Mouse (Mus musculus): ENCODE measurements around the gene Ssbp4. TPM values are rescaled to one million over a fixed set of nuclear protein-coding genes. Genes with fewer than 3 reads are reported as not detected.

Ssbp4 gene
- polyA plus RNA-seq, 1 experiment from 2014 or later: 145 TPM

- peak; percentile 59 for ATAC-seq (replicated peaks; ENCODE audit: low FRiP score)
- H3K4me3 ChIP-seq (replicated peaks): peak overlapping the region; percentile 58; the same call in 1 of the 2 replicates
- no peak overlapping the region for H3K9ac ChIP-seq
- H3K27me3 ChIP-seq: no peaks in the 10 kb centered on the region
- WGBS: 12% methylated on average over 22 of the region's 22 CpGs
- no peaks in the 10 kb centered on the region for H3K9me3 ChIP-seq (replicated peaks)
- peak overlapping the region; percentile 81 for H3K4me2 ChIP-seq
- no peaks in the 10 kb centered on the region for H3K36me3 ChIP-seq
- peak overlapping the region; percentile 77 for H3K27ac ChIP-seq
- peaks cover 64% of the 10 kb centered on the region for H3K4me1 ChIP-seq
Measured at GRCm38 (mm10) chr8:70630532-70631381, 22.1 kb upstream of the Ssbp4 start.

GRCm38 (mm10) chr8:70629574-70630531 is 21.2 kb upstream of the Ssbp4 start:
- Histone ChIP-seq H3K9me3 (replicated peaks) (no peaks in the 10 kb centered on the region), H3K27me3 (no peaks in the 10 kb centered on the region), H3K4me2 (peak overlapping the region; percentile 81), H3K4me1 (peaks cover 60% of the 10 kb centered on the region), H3K9ac (peak overlapping the region; percentile 50), H3K36me3 (no peaks in the 10 kb centered on the region), H3K27ac (peak overlapping the region; percentile 77), H3K4me3 (replicated peaks) (peak overlapping the region; percentile 58)
- WGBS: 1% methylated on average over 60 of the region's 60 CpGs
- ATAC-seq (replicated peaks; ENCODE audit: low FRiP score): peak; percentile 88

GRCm38 (mm10) chr8:70628986-70629490 is 20.4 kb upstream of the Ssbp4 start:
- H3K36me3 ChIP-seq: no peaks in the 10 kb centered on the region
- H3K4me2 ChIP-seq: peak overlapping the region; percentile 81
- H3K9me3 ChIP-seq (replicated peaks): no peaks in the 10 kb centered on the region
- H3K27me3 ChIP-seq: no peaks in the 10 kb centered on the region
- peaks cover 53% of the 10 kb centered on the region for H3K4me1 ChIP-seq
- no peak for ATAC-seq (replicated peaks; ENCODE audit: low FRiP score)
- H3K27ac ChIP-seq: peak overlapping the region; percentile 77
- H3K9ac ChIP-seq: peak overlapping the region; percentile 50
- WGBS: 61% methylated on average over 7 of the region's 7 CpGs
- H3K4me3 ChIP-seq (replicated peaks): peak overlapping the region; percentile 58

GRCm38 (mm10) chr8:70627041-70627440 is 18.4 kb upstream of the Ssbp4 start:
- H3K4me2 ChIP-seq: no peak overlapping the region
- H3K27ac ChIP-seq: no peak overlapping the region
- no peak for ATAC-seq (replicated peaks; ENCODE audit: low FRiP score)
- no peaks in the 10 kb centered on the region for H3K9me3 ChIP-seq (replicated peaks)
- no peak overlapping the region for H3K9ac ChIP-seq
- H3K4me3 ChIP-seq (replicated peaks): no peak overlapping the region
- H3K36me3 ChIP-seq: no peaks in the 10 kb centered on the region
- WGBS: 89% methylated on average over 5 of the region's 5 CpGs
- peaks cover 35% of the 10 kb centered on the region for H3K4me1 ChIP-seq
- H3K27me3 ChIP-seq: peaks cover 7% of the 10 kb centered on the region

GRCm38 (mm10) chr8:70625104-70625503 is 16.4 kb upstream of the Ssbp4 start:
- 0 out of 2 replicates have a peak overlapping the region, but pooled peaks have one; percentile 15 for H3K9ac ChIP-seq
- no peaks in the 10 kb centered on the region for H3K9me3 ChIP-seq (replicated peaks)
- WGBS: 11% methylated on average over 5 of the region's 5 CpGs
- no peaks in the 10 kb centered on the region for H3K36me3 ChIP-seq
- H3K27me3 ChIP-seq: peaks cover 18% of the 10 kb centered on the region
- no peak overlapping the region for H3K4me3 ChIP-seq (replicated peaks)
- peak overlapping the region; percentile 4; the same call in 1 of the 2 replicates for H3K27ac ChIP-seq
- peak overlapping the region; percentile 32 for H3K4me2 ChIP-seq
- H3K4me1 ChIP-seq: peaks cover 16% of the 10 kb centered on the region
- ATAC-seq (replicated peaks; ENCODE audit: low FRiP score): no peak

GRCm38 (mm10) chr8:70622220-70622619 is 13.5 kb upstream of the Ssbp4 start:
- 52% methylated on average over 3 of the region's 3 CpGs for WGBS
- Histone ChIP-seq H3K27me3 (peaks cover 18% of the 10 kb centered on the region), H3K27ac (no peak overlapping the region), H3K4me1 (peaks cover 20% of the 10 kb centered on the region), H3K9ac (no peak overlapping the region), H3K36me3 (no peaks in the 10 kb centered on the region), H3K9me3 (replicated peaks) (no peaks in the 10 kb centered on the region), H3K4me3 (replicated peaks) (no peak overlapping the region), H3K4me2 (no peak overlapping the region)
- ATAC-seq (replicated peaks; ENCODE audit: low FRiP score): no peak

GRCm38 (mm10) chr8:70618888-70619334 is 10.2 kb upstream of the Ssbp4 start:
- H3K4me1 ChIP-seq: peaks cover 17% of the 10 kb centered on the region
- H3K27me3 ChIP-seq: peaks cover 18% of the 10 kb centered on the region
- no peak overlapping the region for H3K9ac ChIP-seq
- H3K36me3 ChIP-seq: no peaks in the 10 kb centered on the region
- 0 out of 2 replicates have a peak overlapping the region, but pooled peaks have one; percentile 4 for H3K27ac ChIP-seq
- 29% methylated on average over 9 of the region's 9 CpGs for WGBS
- H3K4me2 ChIP-seq: no peak overlapping the region
- no peaks in the 10 kb centered on the region for H3K9me3 ChIP-seq (replicated peaks)
- no peak overlapping the region for H3K4me3 ChIP-seq (replicated peaks)
- ATAC-seq (replicated peaks; ENCODE audit: low FRiP score): peak; percentile 57; the same call in 1 of the 2 replicates

- peaks cover 17% of the 10 kb centered on the region for H3K4me1 ChIP-seq
- H3K9ac ChIP-seq: peak overlapping the region; percentile 22; the same call in 1 of the 2 replicates
- 82% methylated on average over 11 of the region's 11 CpGs for WGBS
- H3K4me3 ChIP-seq (replicated peaks): no peak overlapping the region
- H3K27me3 ChIP-seq: peaks cover 18% of the 10 kb centered on the region
- no peaks in the 10 kb centered on the region for H3K9me3 ChIP-seq (replicated peaks)
- ATAC-seq (replicated peaks; ENCODE audit: low FRiP score): no peak
- 0 out of 2 replicates have a peak overlapping the region, but pooled peaks have one; percentile 4 for H3K27ac ChIP-seq
- H3K36me3 ChIP-seq: no peaks in the 10 kb centered on the region
- no peak overlapping the region for H3K4me2 ChIP-seq
Measured at GRCm38 (mm10) chr8:70617985-70618384, 9.3 kb upstream of the Ssbp4 start.

GRCm38 (mm10) chr8:70616645-70617044 is 8.0 kb upstream of the Ssbp4 start:
- no peak for ATAC-seq (replicated peaks; ENCODE audit: low FRiP score)
- WGBS: 45% methylated on average over 11 of the region's 11 CpGs
- no peak overlapping the region for H3K4me3 ChIP-seq (replicated peaks)

GRCm38 (mm10) chr8:70615894-70616293 is 7.2 kb upstream of the Ssbp4 start, which contains the start of gene Lrrc25:
TSS of gene Lrrc25 (plus strand) at chr8:70616155.
- H3K9ac ChIP-seq: no peak within 1 kb of the TSS
- no peak within 1 kb of the TSS for H3K27ac ChIP-seq
- no peaks in the 10 kb centered on the region for H3K9me3 ChIP-seq (replicated peaks)
- no peaks in the 10 kb centered on the region for H3K36me3 ChIP-seq
- H3K4me2 ChIP-seq: no peak within 1 kb of the TSS
- H3K4me3 ChIP-seq (replicated peaks): no peak within 1 kb of the TSS
- 90% methylated on average over 3 of the region's 3 CpGs for WGBS
- H3K27me3 ChIP-seq: peaks cover 3% of the 10 kb centered on the region; the same call in 1 of the 2 replicates
- no peak for ATAC-seq (replicated peaks; ENCODE audit: low FRiP score)
- H3K4me1 ChIP-seq: peaks cover 30% of the 10 kb centered on the region

More at GRCm38 (mm10) chr8:70616645-70617044, 8.0 kb upstream of the Ssbp4 start:
- Histone ChIP-seq H3K9ac (no peak overlapping the region), H3K4me2 (no peak overlapping the region), H3K27ac (no peak overlapping the region), H3K4me1 (peaks cover 22% of the 10 kb centered on the region), H3K36me3 (no peaks in the 10 kb centered on the region), H3K27me3 (peaks cover 7% of the 10 kb centered on the region), H3K9me3 (replicated peaks) (no peaks in the 10 kb centered on the region)

GRCm38 (mm10) chr8:70615281-70615680 is 6.6 kb upstream of the Ssbp4 start:
- Histone ChIP-seq H3K4me2 (no peak overlapping the region), H3K4me3 (replicated peaks) (no peak overlapping the region), H3K27ac (no peak overlapping the region), H3K9me3 (replicated peaks) (no peaks in the 10 kb centered on the region), H3K27me3 (peaks cover under 1% of the 10 kb centered on the region; the same call in 1 of the 2 replicates), H3K36me3 (no peaks in the 10 kb centered on the region), H3K4me1 (peaks cover 36% of the 10 kb centered on the region), H3K9ac (no peak overlapping the region)
- no peak for ATAC-seq (replicated peaks; ENCODE audit: low FRiP score)
- 85% methylated on average over 8 of the region's 8 CpGs for WGBS

Data from kidney, embryonic 15.5 days (tissue).